Mouse (Mus musculus) embryo, embryonic 9.5 days (tissue): Measurements from ENCODE around the gene Gm49369.
"Not testable (repeated sequence)": the region's sequence is repeated elsewhere in the genome, so short reads cannot be mapped to it uniquely, and the experiment has no call there.

Experiments used
- DNase-seq: peaks from one replicate; pipeline ENCODE4 v3.0.0-alpha.2; 2017; ENCODE audit errors: extremely low spot score

The Gm49369 gene

DNA sequence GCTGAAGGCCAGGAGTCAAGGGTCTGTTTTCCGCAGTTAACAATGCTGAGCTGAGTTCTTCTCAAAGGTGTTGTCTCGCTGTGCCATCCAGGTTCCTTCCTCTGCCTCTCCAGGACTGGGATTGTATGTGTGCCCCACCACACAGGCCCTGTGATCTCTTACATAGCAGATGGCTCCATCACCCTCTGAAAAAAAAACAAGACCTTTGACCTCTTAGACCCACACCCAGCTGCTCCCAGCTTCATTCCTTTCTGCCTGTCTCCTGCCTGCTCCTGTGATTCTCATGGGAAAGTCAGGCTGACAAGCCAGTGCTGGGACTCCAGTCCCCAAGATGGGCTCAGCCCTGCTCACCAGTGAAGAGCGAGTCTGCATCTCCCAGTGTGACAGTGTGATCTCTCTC lies 54.0 kb downstream of the Gm49369 start:
- DNase-seq, result peak; percentile 44

GRCm38 (mm10) chr7:142326714-142327445 lies 55.6 kb downstream of the Gm49369 start:
- DNase-seq, result no peak

- no peak for DNase-seq
Observed at GRCm38 (mm10) chr7:142323396-142324117, 58.9 kb downstream of the Gm49369 start.

DNA sequence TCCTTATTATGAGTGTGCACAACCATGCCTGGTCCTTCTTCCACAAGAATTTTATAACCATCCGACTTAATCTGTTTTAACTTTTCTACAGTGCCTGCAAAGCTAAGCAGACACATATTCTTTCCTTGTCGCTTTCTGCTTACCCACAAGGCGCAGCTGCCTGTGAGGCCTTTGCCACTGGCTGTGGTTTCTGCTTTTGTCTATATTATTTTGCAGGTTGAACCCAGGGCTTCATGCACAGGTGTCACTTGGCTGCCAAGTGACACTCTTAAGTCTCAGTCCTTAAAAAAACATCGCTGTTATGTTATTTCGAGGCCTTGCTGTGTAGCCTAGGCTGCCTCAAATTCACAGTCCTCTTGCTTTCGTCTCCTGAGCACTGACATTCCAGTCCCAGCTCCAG lies 59.8 kb downstream of the Gm49369 start:
- DNase-seq, result no peak

GRCm38 (mm10) chr7:142321637-142322306 lies 60.7 kb downstream of the Gm49369 start:
- DNase-seq, result not testable (repeated sequence)
